Mouse (Mus musculus) C2C12 (cell line): ENCODE results near the gene Morf4l1. TPM values are rescaled to one million over a fixed set of nuclear protein-coding genes. Genes with fewer than 3 reads are reported as not detected.
A peak's percentile ranks its signal among the peaks of the same experiment; 100 is the strongest.

Source experiments
- H3K27me3 ChIP-seq: one replicate; pipeline ENCODE4 v1.6.1; 2011; ENCODE audit not compliant: control insufficient read depth, insufficient read depth, insufficient read length
- H3K36me3 ChIP-seq: one replicate; pipeline ENCODE4 v1.6.1; 2011; ENCODE audit not compliant: control insufficient read depth, insufficient read depth
- H3K4me3 ChIP-seq: one replicate; pipeline ENCODE4 v1.5.1; 2011; ENCODE audit warnings: mild to moderate bottlenecking, control low read depth; ENCODE audit not compliant: poor library complexity, insufficient read depth, severe bottlenecking
- H3K79me2 ChIP-seq: one replicate; pipeline ENCODE4 v1.6.1; 2011; ENCODE audit not compliant: control insufficient read depth, insufficient read depth
- H3K79me3 ChIP-seq: one replicate; pipeline ENCODE4 v1.6.1; 2011; ENCODE audit warnings: low read depth, control low read depth
- H3ac ChIP-seq: one replicate; pipeline ENCODE3; 2011; ENCODE audit warnings: low read depth; ENCODE audit not compliant: control insufficient read depth, insufficient read length
- CEBPB ChIP-seq: IDR thresholded peaks from one replicate; pipeline ENCODE4 v1.6.1; 2011; ENCODE audit warnings: low read depth, mild to moderate bottlenecking, control low read depth, moderate library complexity
- CTCF ChIP-seq: IDR thresholded peaks from one replicate; pipeline ENCODE4 v1.5.1; 2011; ENCODE audit not compliant: control insufficient read depth, insufficient read depth, insufficient read length
- FOSL1 ChIP-seq: IDR thresholded peaks from one replicate; pipeline ENCODE4 v1.8.0; 2011; ENCODE audit warnings: mild to moderate bottlenecking, low read length; ENCODE audit not compliant: poor library complexity, insufficient read depth, severe bottlenecking
- MAX ChIP-seq: IDR thresholded peaks from one replicate; pipeline ENCODE4 v1.6.1; 2011; ENCODE audit warnings: mild to moderate bottlenecking, control low read depth
- MYOD1 ChIP-seq: IDR thresholded peaks from one replicate; pipeline ENCODE4 v1.6.1; 2011; ENCODE audit warnings: low read depth; ENCODE audit not compliant: control insufficient read depth, insufficient read length
- MYOG ChIP-seq: IDR thresholded peaks from one replicate; pipeline ENCODE4 v1.6.1; 2011; ENCODE audit not compliant: control insufficient read depth, insufficient read length; ENCODE audit errors: extremely low read depth
- USF1 ChIP-seq: IDR thresholded peaks from one replicate; pipeline ENCODE4 v1.6.1; 2011; ENCODE audit warnings: low read depth, mild to moderate bottlenecking, control low read depth, moderate library complexity
- polyA plus RNA-seq: library from polyadenylated mRNA; unstranded; fragments of >200 nt; fragmentation: generic; extraction: Trizol; gene quantifications from one replicate; pipeline ENCODE4 v1.2.1, GENCODE M21; 2012; ENCODE audit warnings: missing spikeins

Morf4l1 gene
- polyA plus RNA-seq, 1 experiment, result 151 TPM

DNA sequence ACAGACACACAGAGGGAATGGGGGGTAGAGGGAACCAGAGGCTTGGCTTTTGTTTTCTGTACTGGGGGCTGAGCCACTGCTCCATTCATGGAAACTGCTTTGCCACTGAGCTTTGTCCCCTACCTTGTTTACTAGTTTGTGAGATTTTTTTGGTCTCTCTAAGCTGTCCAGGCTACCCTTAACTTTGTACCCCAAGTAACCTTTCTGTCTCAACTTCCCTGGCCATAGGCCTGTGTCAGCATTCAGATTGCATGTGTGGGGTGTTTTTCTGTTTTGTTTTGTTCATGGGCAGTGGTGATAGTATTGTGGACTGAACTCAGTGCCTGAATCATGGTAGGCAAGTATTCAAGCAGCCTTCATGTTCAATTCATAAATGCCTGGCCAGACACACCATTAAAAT lies 6.3 kb downstream of the Morf4l1 start:
- Histone ChIP-seq H3K27me3 (no peaks in the 10 kb centered on the region), H3K36me3 (peaks cover 61% of the 10 kb centered on the region), H3K79me2 (peaks cover 100% of the 10 kb centered on the region), H3ac (no peak overlapping the region), H3K79me3 (peaks cover 99% of the 10 kb centered on the region), H3K4me3 (no peak overlapping the region)
- TF ChIP-seq USF1 (no peak), MYOD1 (no peak), CTCF (no peak)

DNA sequence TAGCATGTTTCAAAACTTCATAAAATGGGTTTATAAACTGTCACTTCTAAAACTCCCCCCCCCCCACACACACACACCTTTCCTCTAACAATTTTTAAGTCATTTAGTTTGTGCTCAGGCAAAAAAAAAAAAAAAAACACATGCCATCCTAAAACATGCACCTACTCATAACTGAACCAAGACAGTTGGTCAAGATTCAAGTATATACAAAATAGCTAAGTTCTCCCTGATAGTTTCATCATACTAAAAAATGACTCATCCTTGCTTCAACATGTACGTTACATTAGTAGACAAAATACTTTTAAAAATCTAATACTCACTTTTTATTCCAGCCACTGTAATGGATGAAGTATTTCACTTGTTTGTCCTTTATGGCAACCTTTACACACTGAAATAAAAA lies 7.7 kb downstream of the Morf4l1 start:
- H3ac ChIP-seq, result no peak overlapping the region
- peaks cover 75% of the 10 kb centered on the region for H3K36me3 ChIP-seq
- no peak for TF ChIP-seq FOSL1
- no peak for TF ChIP-seq MYOG
- TF ChIP-seq MYOD1, result no peak
- no peak for TF ChIP-seq MAX
- TF ChIP-seq CEBPB, result no peak
- TF ChIP-seq CTCF, result no peak
- TF ChIP-seq USF1, result no peak
- peaks cover 100% of the 10 kb centered on the region for H3K79me2 ChIP-seq
- H3K4me3 ChIP-seq, result no peak overlapping the region
- H3K79me3 ChIP-seq, result peaks cover 98% of the 10 kb centered on the region
- no peaks in the 10 kb centered on the region for H3K27me3 ChIP-seq

DNA sequence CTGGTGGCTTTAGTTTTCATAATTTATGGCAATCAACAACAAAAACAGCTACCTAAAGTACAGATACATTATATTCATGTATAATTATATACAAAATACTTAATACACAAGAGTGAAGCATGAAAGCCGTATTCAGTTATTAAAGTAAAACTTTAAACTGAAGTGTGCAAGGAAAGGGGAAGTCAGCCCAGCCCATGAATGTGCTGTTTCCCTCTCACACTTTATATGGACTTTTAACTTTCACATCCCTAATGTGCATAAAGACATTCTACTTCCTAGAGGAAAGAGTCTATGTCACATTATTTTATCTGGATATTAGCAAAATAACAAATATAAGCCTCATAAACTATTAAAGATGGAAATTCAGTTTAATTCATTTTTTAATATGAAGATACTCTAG lies 9.1 kb downstream of the Morf4l1 start:
- TF ChIP-seq MYOD1 (no peak), MAX (no peak), FOSL1 (no peak), CEBPB (no peak)
- Histone ChIP-seq H3K4me3 (no peak overlapping the region), H3K79me3 (peaks cover 96% of the 10 kb centered on the region), H3K79me2 (peaks cover 100% of the 10 kb centered on the region), H3ac (no peak overlapping the region), H3K27me3 (no peaks in the 10 kb centered on the region), H3K36me3 (peaks cover 90% of the 10 kb centered on the region)

DNA sequence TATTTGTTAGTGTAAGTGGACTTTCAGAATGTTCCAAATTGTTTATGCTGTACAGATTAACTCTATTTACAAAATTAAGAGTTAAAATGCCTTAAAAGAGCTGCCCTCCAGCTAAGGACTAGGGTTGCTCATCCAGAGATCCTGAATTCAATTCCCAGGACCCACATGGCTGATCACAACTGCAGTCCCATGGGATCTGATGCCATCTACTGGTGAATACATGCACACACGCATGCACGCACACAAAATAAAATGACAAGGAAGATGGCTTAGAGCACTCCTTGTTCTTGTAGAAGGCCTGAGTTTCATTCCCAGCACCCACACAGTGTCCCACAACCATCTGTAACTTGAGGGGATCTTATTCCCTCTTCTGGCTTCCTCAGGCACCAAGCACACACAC lies 13.8 kb downstream of the Morf4l1 start:
- Histone ChIP-seq H3K27me3 (no peaks in the 10 kb centered on the region), H3K79me2 (peaks cover 89% of the 10 kb centered on the region), H3K36me3 (peaks cover 89% of the 10 kb centered on the region), H3K79me3 (peaks cover 65% of the 10 kb centered on the region), H3K4me3 (no peak overlapping the region), H3ac (no peak overlapping the region)
- TF ChIP-seq USF1 (no peak), CTCF (peak; percentile 23), MAX (no peak)

DNA sequence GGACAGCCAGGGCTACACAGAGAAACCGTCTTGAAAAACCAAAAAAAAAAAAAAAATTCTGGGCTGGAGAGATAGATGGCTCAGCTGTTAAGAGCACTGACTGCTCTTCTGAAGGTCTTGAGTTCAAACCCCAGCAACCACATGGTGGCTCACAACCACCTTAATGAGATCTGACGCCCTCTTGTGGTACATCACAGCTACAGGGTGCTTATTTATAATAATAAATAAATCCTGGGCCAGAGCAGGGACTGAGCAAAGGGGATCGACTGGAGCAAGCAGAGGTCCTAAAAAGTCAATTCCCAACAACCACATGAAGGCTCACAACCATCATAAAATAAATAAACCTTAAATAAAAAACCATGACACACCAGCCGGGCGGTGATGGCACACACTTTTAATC lies 15.6 kb downstream of the Morf4l1 start:
- Histone ChIP-seq H3K36me3 (peaks cover 91% of the 10 kb centered on the region), H3K79me3 (peaks cover 47% of the 10 kb centered on the region), H3K4me3 (no peak overlapping the region), H3K79me2 (peaks cover 71% of the 10 kb centered on the region), H3K27me3 (no peaks in the 10 kb centered on the region), H3ac (no peak overlapping the region)
- TF ChIP-seq MAX, result no peak
- no peak for TF ChIP-seq USF1
- no peak for TF ChIP-seq FOSL1
- TF ChIP-seq CTCF, result no peak
- no peak for TF ChIP-seq CEBPB
- no peak for TF ChIP-seq MYOG
- no peak for TF ChIP-seq MYOD1

DNA sequence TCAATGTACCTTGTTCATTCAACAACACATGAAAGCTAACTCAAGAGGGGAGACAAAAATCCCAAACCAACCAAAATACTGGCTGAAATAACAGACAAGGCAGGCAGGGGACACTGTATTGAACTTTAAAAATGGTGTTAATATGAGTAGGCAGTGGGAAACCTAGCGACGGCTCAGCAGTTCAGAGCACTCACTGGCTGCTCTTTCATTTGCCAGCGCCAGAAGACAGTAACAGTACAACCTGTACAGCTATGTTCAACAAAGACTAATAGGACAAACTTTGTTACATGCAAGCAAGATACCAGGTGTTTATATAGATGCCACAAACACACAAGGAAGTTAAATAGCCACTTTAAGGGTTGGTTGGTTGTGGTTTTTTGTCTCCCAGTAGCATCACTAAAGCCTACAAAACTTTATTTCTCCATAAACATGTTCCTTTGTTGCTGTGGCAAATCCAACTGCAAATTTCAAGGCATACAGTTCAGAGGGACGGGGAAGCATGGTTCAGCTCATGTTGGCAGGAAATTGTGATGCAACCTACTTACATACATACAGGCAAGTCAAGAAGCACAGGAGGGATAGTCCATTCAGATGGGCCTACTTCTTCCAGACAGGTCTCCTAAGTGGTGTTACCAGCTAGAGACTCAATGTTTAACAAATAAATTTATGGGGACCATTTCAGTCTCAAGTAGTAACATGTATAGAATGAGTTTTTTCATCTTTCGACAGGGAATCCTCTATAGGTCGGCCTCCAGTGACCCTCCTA lies 25.1 kb downstream of the Morf4l1 start:
- peaks cover 1% of the 10 kb centered on the region for H3K79me3 ChIP-seq
- peaks cover 5% of the 10 kb centered on the region for H3K79me2 ChIP-seq
- no peak overlapping the region for H3ac ChIP-seq
- no peaks in the 10 kb centered on the region for H3K27me3 ChIP-seq
- TF ChIP-seq MYOG (no peak), CEBPB (no peak), MYOD1 (no peak), CTCF (no peak), MAX (no peak), USF1 (no peak), FOSL1 (no peak)
- H3K36me3 ChIP-seq, result peaks cover 50% of the 10 kb centered on the region
- H3K4me3 ChIP-seq, result no peak overlapping the region
